Mouse (Mus musculus): ENCODE results near the gene Olfr373. TPM values are rescaled to one million over a fixed set of nuclear protein-coding genes. Genes with fewer than 3 reads are reported as not detected.
A peak's percentile ranks its signal among the peaks of the same experiment; 100 is the strongest.

Gene Olfr373
- polyA plus RNA-seq, 1 experiment from 2014 or later: not detected

DNA sequence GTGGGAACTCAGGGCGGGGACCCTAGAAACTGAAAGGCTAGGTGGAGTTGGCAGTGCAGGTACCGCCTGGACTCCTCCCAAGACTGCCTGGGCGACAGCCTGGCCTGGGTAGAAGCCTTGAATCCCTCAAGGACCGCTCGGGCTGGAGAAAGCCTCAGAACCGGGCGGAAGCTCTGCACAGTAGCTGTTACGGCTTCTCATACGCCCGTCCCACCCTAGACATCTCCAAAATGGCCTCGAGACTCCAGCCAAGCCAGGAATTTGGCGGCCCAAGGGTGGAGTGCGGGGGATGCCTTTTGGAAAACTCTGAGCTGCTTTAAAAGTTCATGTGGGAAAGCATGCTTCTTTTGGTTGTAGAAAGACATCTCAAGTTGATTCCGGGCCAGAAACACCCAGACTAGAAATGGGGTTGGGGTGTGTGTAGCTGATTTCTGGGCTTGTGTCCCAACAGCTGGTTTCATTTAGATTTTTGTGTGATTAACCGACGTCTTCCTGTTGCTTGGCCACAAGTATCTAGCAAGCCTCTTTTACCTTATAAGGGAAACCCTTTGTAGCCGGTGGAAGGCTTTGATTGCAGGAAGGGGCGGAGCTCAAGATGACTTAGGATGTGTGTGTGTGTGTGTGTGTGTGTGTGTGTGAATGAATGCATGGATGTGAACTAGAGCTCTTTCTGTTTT is 53.5 kb downstream of the Olfr373 start:
- WGBS: 1% methylated on average over 18 of the region's 18 CpGs
- Histone ChIP-seq H3K4me2 (ENCODE audit: low read length) (peak overlapping the region; percentile 94), H3K9ac (replicated peaks; ENCODE audit: low read length) (peak overlapping the region; percentile 80), H3K4me3 (replicated peaks; ENCODE audit: low read depth, low read length) (peak overlapping the region; percentile 77), H3K4me1 (ENCODE audit: control insufficient read depth, insufficient read depth, low read length) (peaks cover 16% of the 10 kb centered on the region; the same call in 1 of the 2 replicates), H3K9me3 (ENCODE audit: control insufficient read depth, low read length) (no peaks in the 10 kb centered on the region), H3K27me3 (ENCODE audit: control insufficient read depth, insufficient read depth, low read length) (no peaks in the 10 kb centered on the region), H3K36me3 (ENCODE audit: control insufficient read depth, insufficient read depth, low read length) (peaks cover 29% of the 10 kb centered on the region), H3K27ac (replicated peaks; ENCODE audit: low read depth, low read length) (peak overlapping the region; percentile 86)
- DNase-seq: peak; percentile 75
- ATAC-seq (ENCODE audit: low FRiP score, low TSS enrichment): 0 out of 2 replicates have a peak, but pooled peaks have one; percentile 5

DNA sequence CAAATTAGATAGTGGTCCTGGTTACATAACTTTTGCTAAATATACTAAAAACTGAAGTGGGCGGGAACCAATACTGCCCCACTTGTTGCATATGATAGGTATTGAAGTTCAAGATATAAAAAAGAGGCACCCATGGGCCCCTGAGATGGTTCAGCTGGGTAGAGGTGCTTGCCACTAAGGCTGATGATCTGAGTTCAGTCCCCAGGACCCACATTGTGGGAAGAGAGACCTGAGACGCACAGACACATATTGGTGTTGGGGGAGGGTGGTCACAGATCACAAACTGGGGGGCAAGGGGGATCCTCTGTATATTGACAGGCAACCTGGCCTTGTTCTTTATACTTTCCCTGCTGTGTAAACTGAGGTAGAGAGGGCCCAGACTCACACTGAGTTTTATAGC is 54.5 kb downstream of the Olfr373 start:
- 96% methylated on average over 2 of the region's 2 CpGs for WGBS
- H3K9me3 ChIP-seq (ENCODE audit: control insufficient read depth, low read length): no peaks in the 10 kb centered on the region
- H3K4me2 ChIP-seq (ENCODE audit: low read length): peak overlapping the region; percentile 94
- H3K9ac ChIP-seq (replicated peaks; ENCODE audit: low read length): no peak overlapping the region
- H3K4me3 ChIP-seq (replicated peaks; ENCODE audit: low read depth, low read length): no peak overlapping the region
- no peaks in the 10 kb centered on the region for H3K27me3 ChIP-seq (ENCODE audit: control insufficient read depth, insufficient read depth, low read length)
- DNase-seq: no peak
- no peak for ATAC-seq (ENCODE audit: low FRiP score, low TSS enrichment)
- peaks cover 16% of the 10 kb centered on the region; the same call in 1 of the 2 replicates for H3K4me1 ChIP-seq (ENCODE audit: control insufficient read depth, insufficient read depth, low read length)
- H3K36me3 ChIP-seq (ENCODE audit: control insufficient read depth, insufficient read depth, low read length): peaks cover 39% of the 10 kb centered on the region
- no peak overlapping the region for H3K27ac ChIP-seq (replicated peaks; ENCODE audit: low read depth, low read length)

DNA sequence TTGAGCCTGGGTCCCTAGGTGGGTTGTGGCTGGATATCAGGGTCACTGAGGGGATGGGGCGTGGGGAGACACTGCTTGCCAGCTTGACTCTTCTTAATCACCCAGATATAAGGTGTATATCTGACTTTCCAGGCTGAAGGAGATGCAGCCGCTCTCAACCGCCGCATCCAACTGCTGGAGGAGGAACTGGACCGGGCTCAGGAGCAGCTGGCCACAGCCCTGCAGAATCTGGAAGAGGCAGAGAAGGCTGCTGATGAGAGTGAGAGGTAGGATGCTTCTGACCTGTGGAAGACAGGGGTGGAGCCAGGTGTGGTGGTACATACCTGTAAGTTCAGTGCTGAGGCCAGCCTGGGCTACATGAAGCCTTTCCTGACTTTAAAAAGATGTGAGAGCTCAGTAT is 55.5 kb downstream of the Olfr373 start:
- no peak overlapping the region for H3K4me2 ChIP-seq (ENCODE audit: low read length)
- H3K9me3 ChIP-seq (ENCODE audit: control insufficient read depth, low read length): no peaks in the 10 kb centered on the region
- WGBS: 97% methylated on average over 5 of the region's 5 CpGs
- no peaks in the 10 kb centered on the region for H3K27me3 ChIP-seq (ENCODE audit: control insufficient read depth, insufficient read depth, low read length)
- H3K4me1 ChIP-seq (ENCODE audit: control insufficient read depth, insufficient read depth, low read length): peaks cover 16% of the 10 kb centered on the region; the same call in 1 of the 2 replicates
- DNase-seq: no peak
- H3K27ac ChIP-seq (replicated peaks; ENCODE audit: low read depth, low read length): no peak overlapping the region
- no peak overlapping the region for H3K4me3 ChIP-seq (replicated peaks; ENCODE audit: low read depth, low read length)
- H3K9ac ChIP-seq (replicated peaks; ENCODE audit: low read length): no peak overlapping the region
- ATAC-seq (ENCODE audit: low FRiP score, low TSS enrichment): no peak
- peaks cover 49% of the 10 kb centered on the region for H3K36me3 ChIP-seq (ENCODE audit: control insufficient read depth, insufficient read depth, low read length)

DNA sequence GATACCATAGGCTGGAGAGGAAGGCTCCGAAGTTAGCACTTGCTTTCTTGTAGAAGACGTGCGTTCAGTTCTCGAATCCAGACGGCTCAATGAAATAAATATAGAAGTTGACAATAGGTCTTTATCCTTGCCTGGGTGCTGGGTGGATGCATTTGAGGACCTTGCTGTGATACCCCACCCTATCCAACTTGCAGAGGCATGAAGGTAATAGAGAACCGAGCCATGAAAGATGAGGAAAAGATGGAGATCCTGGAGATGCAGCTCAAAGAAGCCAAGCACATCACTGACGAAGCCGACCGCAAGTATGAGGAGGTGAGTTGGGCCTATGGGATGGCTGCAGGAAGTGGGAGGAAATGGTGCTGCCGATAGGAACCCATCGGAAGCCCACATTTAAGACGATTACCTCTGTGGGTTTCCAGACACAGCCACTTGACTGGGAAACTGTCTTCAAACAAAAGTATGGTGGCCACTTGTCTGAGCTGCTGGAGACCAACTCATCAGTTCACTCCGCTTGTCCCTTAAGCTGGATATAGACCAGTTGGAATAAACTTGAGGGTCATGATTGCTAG is 60.4 kb downstream of the Olfr373 start:
- Histone ChIP-seq H3K4me3 (replicated peaks; ENCODE audit: low read depth, low read length) (no peak overlapping the region), H3K4me1 (ENCODE audit: control insufficient read depth, insufficient read depth, low read length) (no peaks in the 10 kb centered on the region), H3K27ac (replicated peaks; ENCODE audit: low read depth, low read length) (no peak overlapping the region), H3K9ac (replicated peaks; ENCODE audit: low read length) (no peak overlapping the region), H3K4me2 (ENCODE audit: low read length) (no peak overlapping the region), H3K9me3 (ENCODE audit: control insufficient read depth, low read length) (no peaks in the 10 kb centered on the region), H3K27me3 (ENCODE audit: control insufficient read depth, insufficient read depth, low read length) (no peaks in the 10 kb centered on the region), H3K36me3 (ENCODE audit: control insufficient read depth, insufficient read depth, low read length) (peaks cover 92% of the 10 kb centered on the region)
- ATAC-seq (ENCODE audit: low FRiP score, low TSS enrichment) (no peak), DNase-seq (no peak)
- 92% methylated on average over 13 of the region's 13 CpGs for WGBS

GRCm38 (mm10) chr8:72144345-72144975 is 61.5 kb downstream of the Olfr373 start:
- Histone ChIP-seq H3K27me3 (ENCODE audit: control insufficient read depth, insufficient read depth, low read length) (no peaks in the 10 kb centered on the region), H3K9ac (replicated peaks; ENCODE audit: low read length) (no peak overlapping the region), H3K36me3 (ENCODE audit: control insufficient read depth, insufficient read depth, low read length) (peaks cover 89% of the 10 kb centered on the region), H3K27ac (replicated peaks; ENCODE audit: low read depth, low read length) (no peak overlapping the region), H3K4me1 (ENCODE audit: control insufficient read depth, insufficient read depth, low read length) (no peaks in the 10 kb centered on the region), H3K4me2 (ENCODE audit: low read length) (no peak overlapping the region), H3K4me3 (replicated peaks; ENCODE audit: low read depth, low read length) (no peak overlapping the region), H3K9me3 (ENCODE audit: control insufficient read depth, low read length) (no peaks in the 10 kb centered on the region)
- 94% methylated on average over 5 of the region's 5 CpGs for WGBS
- no peak for ATAC-seq (ENCODE audit: low FRiP score, low TSS enrichment)
- DNase-seq: no peak

- Histone ChIP-seq H3K4me2 (ENCODE audit: low read length) (no peak overlapping the region), H3K9me3 (ENCODE audit: control insufficient read depth, low read length) (no peaks in the 10 kb centered on the region), H3K27me3 (ENCODE audit: control insufficient read depth, insufficient read depth, low read length) (no peaks in the 10 kb centered on the region), H3K36me3 (ENCODE audit: control insufficient read depth, insufficient read depth, low read length) (peaks cover 89% of the 10 kb centered on the region), H3K9ac (replicated peaks; ENCODE audit: low read length) (no peak overlapping the region), H3K27ac (replicated peaks; ENCODE audit: low read depth, low read length) (no peak overlapping the region), H3K4me3 (replicated peaks; ENCODE audit: low read depth, low read length) (no peak overlapping the region), H3K4me1 (ENCODE audit: control insufficient read depth, insufficient read depth, low read length) (no peaks in the 10 kb centered on the region)
- WGBS: 93% methylated on average over 3 of the region's 3 CpGs
- ATAC-seq (ENCODE audit: low FRiP score, low TSS enrichment) (no peak), DNase-seq (no peak)
Measured at GRCm38 (mm10) chr8:72145511-72145910, 62.5 kb downstream of the Olfr373 start.

GRCm38 (mm10) chr8:72146056-72146455 is 63.1 kb downstream of the Olfr373 start:
- H3K27ac ChIP-seq (replicated peaks; ENCODE audit: low read depth, low read length): no peak overlapping the region
- H3K4me2 ChIP-seq (ENCODE audit: low read length): no peak overlapping the region
- no peaks in the 10 kb centered on the region for H3K4me1 ChIP-seq (ENCODE audit: control insufficient read depth, insufficient read depth, low read length)
- ATAC-seq (ENCODE audit: low FRiP score, low TSS enrichment) (no peak), DNase-seq (no peak)
- H3K4me3 ChIP-seq (replicated peaks; ENCODE audit: low read depth, low read length): no peak overlapping the region
- WGBS: 95% methylated on average over 1 of the region's 1 CpGs
- H3K27me3 ChIP-seq (ENCODE audit: control insufficient read depth, insufficient read depth, low read length): no peaks in the 10 kb centered on the region
- peaks cover 85% of the 10 kb centered on the region for H3K36me3 ChIP-seq (ENCODE audit: control insufficient read depth, insufficient read depth, low read length)
- no peaks in the 10 kb centered on the region for H3K9me3 ChIP-seq (ENCODE audit: control insufficient read depth, low read length)
- no peak overlapping the region for H3K9ac ChIP-seq (replicated peaks; ENCODE audit: low read length)

GRCm38 (mm10) chr8:72146556-72146955 is 63.6 kb downstream of the Olfr373 start:
- DNase-seq (no peak), ATAC-seq (ENCODE audit: low FRiP score, low TSS enrichment) (no peak)
- Histone ChIP-seq H3K4me3 (replicated peaks; ENCODE audit: low read depth, low read length) (no peak overlapping the region), H3K27me3 (ENCODE audit: control insufficient read depth, insufficient read depth, low read length) (no peaks in the 10 kb centered on the region), H3K4me2 (ENCODE audit: low read length) (no peak overlapping the region), H3K9ac (replicated peaks; ENCODE audit: low read length) (no peak overlapping the region), H3K9me3 (ENCODE audit: control insufficient read depth, low read length) (no peaks in the 10 kb centered on the region), H3K27ac (replicated peaks; ENCODE audit: low read depth, low read length) (no peak overlapping the region), H3K4me1 (ENCODE audit: control insufficient read depth, insufficient read depth, low read length) (no peaks in the 10 kb centered on the region), H3K36me3 (ENCODE audit: control insufficient read depth, insufficient read depth, low read length) (peaks cover 85% of the 10 kb centered on the region)
- 92% methylated on average over 3 of the region's 3 CpGs for WGBS

All from midbrain, embryonic 14.5 days (tissue).